Mouse (Mus musculus): ENCODE measurements around the gene Sppl2b.

The Sppl2b gene

GRCm38 (mm10) chr10:80845055-80845693, 9.9 kb upstream of the Sppl2b start:
- DNase-seq (ENCODE audit: low read depth): no peak

GRCm38 (mm10) chr10:80845732-80846131, 9.3 kb upstream of the Sppl2b start:
- DNase-seq (ENCODE audit: low read depth): no peak

- DNase-seq (ENCODE audit: low read depth): peak; percentile 86
Observed at GRCm38 (mm10) chr10:80848571-80848970, 6.5 kb upstream of the Sppl2b start.

GRCm38 (mm10) chr10:80855749-80856073, 636 bp downstream of the Sppl2b start:
- DNase-seq (ENCODE audit: low read depth): no peak

- no peak for DNase-seq (ENCODE audit: low read depth)
Observed at GRCm38 (mm10) chr10:80856267-80856666, 1.2 kb downstream of the Sppl2b start.

GRCm38 (mm10) chr10:80856908-80857307, 1.8 kb downstream of the Sppl2b start:
- no peak for DNase-seq (ENCODE audit: low read depth)

GRCm38 (mm10) chr10:80857386-80857785, 2.3 kb downstream of the Sppl2b start:
- no peak for DNase-seq (ENCODE audit: low read depth)

GRCm38 (mm10) chr10:80857848-80858247, 2.8 kb downstream of the Sppl2b start:
- DNase-seq (ENCODE audit: low read depth): no peak

- DNase-seq (ENCODE audit: low read depth): no peak
Observed at GRCm38 (mm10) chr10:80858350-80858935, 3.4 kb downstream of the Sppl2b start.

GRCm38 (mm10) chr10:80862305-80862704, 7.2 kb downstream of the Sppl2b start:
- DNase-seq (ENCODE audit: low read depth): no peak

- DNase-seq (ENCODE audit: low read depth): no peak
Observed at GRCm38 (mm10) chr10:80864446-80864845, 9.4 kb downstream of the Sppl2b start.

- no peak for DNase-seq (ENCODE audit: low read depth)
Observed at GRCm38 (mm10) chr10:80870993-80871392, 15.9 kb downstream of the Sppl2b start.

- DNase-seq (ENCODE audit: low read depth): no peak
Observed at GRCm38 (mm10) chr10:80871581-80871980, 16.5 kb downstream of the Sppl2b start, which contains the start of gene Tmprss9. Gene Tmprss9, plus strand, starts transcription at chr10:80871848.

GRCm38 (mm10) chr10:80874035-80874434, 19.0 kb downstream of the Sppl2b start:
- no peak for DNase-seq (ENCODE audit: low read depth)

GRCm38 (mm10) chr10:80876028-80876427, 21.0 kb downstream of the Sppl2b start:
- DNase-seq (ENCODE audit: low read depth): no peak

- no peak for DNase-seq (ENCODE audit: low read depth)
Observed at GRCm38 (mm10) chr10:80876594-80876993, 21.5 kb downstream of the Sppl2b start.

- peak; percentile 76 for DNase-seq (ENCODE audit: low read depth)
Observed at GRCm38 (mm10) chr10:80880131-80880641, 25.1 kb downstream of the Sppl2b start.

GRCm38 (mm10) chr10:80880901-80881300, 25.8 kb downstream of the Sppl2b start:
- no peak for DNase-seq (ENCODE audit: low read depth)

- peak; percentile 48 for DNase-seq (ENCODE audit: low read depth)
Observed at GRCm38 (mm10) chr10:80881301-80881700, 26.2 kb downstream of the Sppl2b start.

GRCm38 (mm10) chr10:80887181-80887580, 32.1 kb downstream of the Sppl2b start:
- DNase-seq (ENCODE audit: low read depth): no peak

GRCm38 (mm10) chr10:80895100-80895499, 40.0 kb downstream of the Sppl2b start:
- no peak for DNase-seq (ENCODE audit: low read depth)

- no peak for DNase-seq (ENCODE audit: low read depth)
Observed at GRCm38 (mm10) chr10:80895697-80896096, 40.6 kb downstream of the Sppl2b start.

- no peak for DNase-seq (ENCODE audit: low read depth)
Observed at GRCm38 (mm10) chr10:80896581-80897485, 41.8 kb downstream of the Sppl2b start.

All from c-Kit-positive CD71-negative TER-119-negative erythroid progenitor cells, embryonic 14.5 days (primary cell).